Mouse (Mus musculus) thymus, postnatal 36 days (tissue): Measurements from ENCODE around the gene Cst3.

Experiments used
- DNase-seq, 2 experiments: peaks; one replicate each; pipeline ENCODE4 v3.0.0; 2022; ENCODE audit warnings: mixed read lengths in 2 of 2

Cst3 gene

DNA sequence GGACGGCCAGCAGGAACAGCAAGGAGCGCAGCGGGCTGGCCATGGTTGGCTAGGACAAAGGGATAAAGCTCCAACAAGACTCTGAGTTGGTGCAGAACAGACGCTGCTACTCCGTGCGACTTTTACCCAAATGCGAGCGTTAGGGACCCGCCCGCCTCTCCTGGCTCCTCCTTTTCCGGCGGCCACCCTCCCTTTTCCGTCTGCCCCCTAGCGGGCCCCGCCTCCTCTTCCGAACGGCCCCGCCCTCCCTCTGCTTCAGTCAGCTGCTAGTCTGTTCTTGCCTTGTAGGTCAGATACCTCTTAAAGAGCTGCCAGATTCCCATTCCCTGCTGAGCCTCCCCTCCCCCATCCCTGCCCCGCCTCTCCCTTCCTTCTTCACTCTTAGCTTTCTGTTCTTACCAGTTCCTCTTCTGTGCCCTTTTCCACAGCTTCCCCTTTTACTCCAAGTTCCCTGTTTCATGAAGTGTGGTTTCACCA is at the start of gene Cst3:
Cst3 (minus strand) TSS at position 358 of the 477 bp plus-strand sequence.
- peak; percentile 90 for DNase-seq

DNA sequence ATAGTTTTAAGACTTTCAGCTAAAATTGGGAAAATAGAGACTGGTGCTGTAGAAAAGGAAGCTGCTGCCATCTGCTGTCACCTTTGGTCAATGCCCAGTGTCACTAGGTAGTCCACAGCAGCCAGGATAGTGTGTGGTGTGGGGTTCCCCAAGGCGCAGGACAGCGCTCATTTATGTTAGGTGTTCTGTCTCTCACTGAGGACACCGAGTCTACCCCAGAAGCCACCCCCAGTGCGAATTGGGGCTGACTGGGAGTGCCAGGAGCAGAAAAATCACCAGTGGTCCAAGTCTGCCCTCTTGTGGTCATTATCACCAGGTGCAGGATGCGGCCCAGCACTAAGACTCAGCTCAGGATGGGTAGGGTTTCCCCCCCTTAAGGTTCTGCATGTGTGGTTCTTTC is 26.8 kb upstream of the Cst3 start:
- peak; percentile 33 to 37 for DNase-seq

DNA sequence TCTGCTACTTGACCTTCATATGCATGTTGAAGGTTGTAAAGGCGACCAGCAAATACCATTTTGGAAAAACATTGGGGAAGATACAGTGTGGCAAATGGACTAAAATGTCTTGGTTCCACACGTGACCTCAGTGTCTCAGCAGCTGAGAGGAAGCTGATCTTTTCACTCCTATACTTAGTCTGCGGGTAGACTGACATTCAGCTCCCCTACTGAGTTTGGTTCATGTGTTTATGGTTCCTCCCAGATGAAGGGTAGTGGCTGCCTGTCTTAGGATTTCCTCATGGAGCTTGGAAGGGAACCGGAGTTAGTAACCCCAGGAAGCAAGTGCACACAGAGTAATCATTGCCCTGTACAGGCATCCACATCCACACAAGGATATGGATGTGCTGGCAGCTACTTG is 24.8 kb upstream of the Cst3 start:
- no peak for DNase-seq

DNA sequence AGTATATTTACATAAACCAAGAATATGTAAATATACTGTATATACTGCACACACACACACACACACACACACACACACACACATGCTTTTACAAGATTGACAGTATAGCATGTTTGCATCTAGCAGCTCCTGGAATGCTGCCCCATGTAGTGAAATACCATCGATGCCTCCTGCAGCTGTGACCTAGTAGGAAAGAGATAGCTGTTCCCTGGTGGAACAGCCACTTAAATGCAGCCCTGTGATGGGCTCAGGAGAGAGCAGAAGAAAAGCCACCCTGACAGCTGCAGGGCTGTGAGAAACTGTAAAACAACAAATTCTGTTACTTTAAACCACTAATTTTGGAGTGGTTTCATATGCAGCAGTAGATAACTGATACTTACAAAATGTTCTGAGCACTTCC is 20.7 kb upstream of the Cst3 start:
- no peak for DNase-seq

DNA sequence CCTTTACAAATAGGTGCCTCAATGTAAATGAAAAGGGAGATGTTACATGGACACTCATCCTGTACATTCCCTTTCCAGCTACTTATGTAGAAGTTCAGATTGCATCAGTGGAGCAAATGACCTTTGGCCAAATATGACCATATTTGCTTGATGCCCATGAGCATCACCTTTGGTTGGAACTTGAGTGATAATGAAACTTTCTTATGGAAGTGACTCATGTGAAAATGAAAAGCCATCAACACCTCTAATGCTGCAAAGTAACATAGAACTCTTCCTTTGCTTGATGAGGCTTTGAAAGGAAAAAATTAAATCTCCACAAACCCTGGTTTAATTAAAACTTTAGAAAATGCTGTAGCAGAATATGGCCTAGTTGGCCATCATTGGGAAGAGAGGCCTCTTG is 17.6 kb upstream of the Cst3 start:
- DNase-seq, result no peak

DNA sequence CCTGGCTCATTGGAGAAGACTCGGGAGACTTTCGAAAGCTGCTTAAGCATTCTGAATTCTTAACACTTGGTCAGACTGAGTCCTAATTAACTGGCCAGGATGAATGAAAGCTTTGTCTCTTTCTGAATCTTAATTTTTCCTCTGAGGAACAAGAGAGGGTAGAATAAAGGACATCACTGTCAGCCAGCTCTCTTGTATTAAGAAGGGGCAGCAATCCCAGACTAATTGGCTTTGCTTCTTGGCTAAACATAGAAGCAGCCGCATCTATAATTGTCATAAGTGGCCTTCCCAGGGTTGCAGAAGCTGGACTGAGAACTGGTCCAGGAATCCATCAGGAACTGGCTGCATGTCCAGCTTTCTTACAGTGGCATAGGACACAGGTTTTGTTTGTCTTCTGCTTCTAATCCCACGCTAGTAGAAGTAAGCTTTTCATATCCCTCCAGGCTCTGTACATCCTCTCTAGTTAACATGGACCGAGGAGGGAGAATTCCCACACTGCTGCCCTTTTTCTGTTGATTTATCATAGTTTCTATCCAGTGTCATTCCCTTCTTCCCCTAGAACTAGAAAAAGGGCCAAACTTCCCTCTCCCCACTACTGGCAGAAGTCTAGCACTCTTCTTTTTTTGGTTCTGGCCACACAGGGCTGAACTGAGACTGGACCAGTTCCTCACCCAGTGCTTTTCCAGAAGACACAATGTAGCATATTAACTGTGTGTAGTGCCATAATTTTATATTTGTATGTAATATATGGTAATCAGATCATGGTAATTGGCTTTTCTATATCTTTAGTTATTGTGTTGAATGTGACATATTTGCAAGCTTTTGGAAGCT is 14.7 kb upstream of the Cst3 start:
- no peak for DNase-seq

DNA sequence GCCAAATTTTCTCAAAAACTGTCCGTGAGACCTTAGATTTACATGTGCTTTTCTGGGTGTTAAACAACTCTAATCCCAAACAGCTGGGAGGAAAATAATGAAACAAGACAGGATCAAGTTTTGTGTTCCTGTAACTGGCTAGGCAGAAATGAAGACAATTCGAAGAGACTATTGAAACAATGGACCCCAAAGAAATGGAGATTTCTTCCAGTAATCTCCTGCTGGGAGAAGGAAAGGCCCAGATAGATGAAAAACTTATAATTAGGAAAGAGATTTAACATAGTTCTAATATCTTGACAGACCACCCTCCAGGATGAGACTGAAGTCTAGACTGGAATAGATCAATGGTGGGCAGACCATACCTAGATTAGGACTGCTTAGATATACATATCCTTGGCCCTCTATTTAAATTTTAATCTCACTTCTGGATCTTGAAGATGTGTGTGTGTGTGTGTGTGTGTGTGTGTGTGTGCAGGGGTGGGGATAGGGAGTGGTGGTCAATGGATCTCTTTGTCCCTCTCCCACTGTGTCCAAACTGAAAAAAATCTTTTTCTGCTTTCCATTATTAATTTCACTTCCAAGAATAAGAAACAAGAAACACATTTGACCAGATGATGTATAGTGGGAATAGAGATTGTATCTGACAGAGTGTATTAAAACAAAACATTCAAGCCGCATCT is 14.0 kb upstream of the Cst3 start:
- no peak for DNase-seq

DNA sequence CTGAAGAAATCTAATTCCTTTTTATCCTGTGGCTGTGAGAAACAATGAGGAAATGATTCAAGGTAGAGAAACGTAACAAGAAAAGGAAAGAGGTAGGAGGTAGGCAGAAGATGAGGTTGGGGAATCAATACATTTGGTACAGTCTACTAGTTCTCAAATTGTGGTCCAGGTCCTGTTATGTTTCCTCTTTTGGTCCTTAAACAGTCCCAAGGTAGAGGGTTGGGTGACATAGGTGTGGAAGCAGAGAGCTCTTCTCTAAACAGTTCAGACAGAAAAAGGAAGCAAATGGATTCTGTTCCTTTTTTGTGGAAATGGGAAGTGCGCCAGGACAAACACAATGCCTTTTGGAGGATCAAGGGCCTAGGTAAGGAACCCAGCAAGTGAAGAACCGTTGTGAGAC is 13.4 kb upstream of the Cst3 start:
- no peak for DNase-seq

DNA sequence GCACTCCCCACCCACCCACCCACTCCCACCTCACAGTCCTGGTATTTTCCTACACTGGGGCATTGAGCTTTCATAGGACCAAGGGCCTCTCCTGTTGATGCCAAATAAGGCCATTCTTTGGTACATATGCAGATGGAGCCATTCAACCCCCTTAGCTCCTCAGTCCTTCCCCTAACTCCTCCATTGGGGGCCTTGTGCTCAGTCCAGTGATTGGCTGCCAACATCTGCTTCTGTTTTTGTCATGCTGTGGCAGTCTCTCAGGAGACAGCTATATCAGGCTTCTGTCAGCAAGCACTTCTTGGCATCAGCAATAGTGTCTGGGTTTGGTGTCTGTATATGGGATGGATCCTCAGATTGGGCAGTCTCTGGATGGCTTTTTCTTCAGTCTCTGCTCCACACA is 9.2 kb upstream of the Cst3 start:
- no peak for DNase-seq

DNA sequence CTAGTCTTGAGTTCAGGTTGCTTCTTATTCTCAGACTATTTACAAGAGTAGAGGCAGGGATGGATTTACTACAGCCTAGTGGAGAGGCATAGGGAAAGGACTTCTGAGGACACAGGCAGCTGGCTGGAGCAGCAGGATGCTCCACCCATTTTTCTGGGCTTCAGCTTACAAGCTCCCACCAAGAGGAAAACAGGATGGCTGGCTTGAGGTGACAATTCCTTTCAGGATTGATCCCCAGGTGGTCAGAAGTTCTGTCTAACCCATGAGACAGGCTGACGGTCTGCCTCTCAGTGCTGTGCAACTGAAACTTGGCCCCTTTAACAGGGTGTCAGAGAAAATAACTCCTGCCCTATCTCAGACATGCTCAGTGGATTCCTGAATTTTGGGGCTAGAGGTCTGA is 3.7 kb upstream of the Cst3 start:
- DNase-seq, result no peak

DNA sequence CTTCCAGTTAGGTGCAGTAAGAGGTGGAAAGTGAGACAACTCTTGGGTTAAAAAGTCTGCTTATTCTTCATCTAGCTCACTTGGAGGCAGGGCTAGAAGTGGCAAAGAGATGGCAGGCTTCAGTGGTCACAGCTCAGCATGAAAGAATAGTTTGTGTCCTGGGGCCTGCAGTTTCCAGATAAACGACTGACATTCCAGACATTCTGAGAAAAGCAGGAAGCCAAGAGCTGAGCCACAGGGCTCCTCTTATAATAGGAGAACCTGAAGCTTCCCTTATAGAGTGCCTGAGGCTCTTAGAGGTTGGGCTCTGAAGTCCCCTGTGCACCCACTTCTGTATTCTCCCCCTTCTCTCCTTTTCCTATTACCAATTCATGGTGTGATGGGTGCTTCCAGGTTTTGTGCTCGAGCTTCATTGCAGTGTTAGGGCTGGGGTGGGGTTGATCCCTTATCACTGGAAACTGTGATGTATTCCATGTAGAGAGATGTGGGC is 3.2 kb upstream of the Cst3 start:
- no peak for DNase-seq

DNA sequence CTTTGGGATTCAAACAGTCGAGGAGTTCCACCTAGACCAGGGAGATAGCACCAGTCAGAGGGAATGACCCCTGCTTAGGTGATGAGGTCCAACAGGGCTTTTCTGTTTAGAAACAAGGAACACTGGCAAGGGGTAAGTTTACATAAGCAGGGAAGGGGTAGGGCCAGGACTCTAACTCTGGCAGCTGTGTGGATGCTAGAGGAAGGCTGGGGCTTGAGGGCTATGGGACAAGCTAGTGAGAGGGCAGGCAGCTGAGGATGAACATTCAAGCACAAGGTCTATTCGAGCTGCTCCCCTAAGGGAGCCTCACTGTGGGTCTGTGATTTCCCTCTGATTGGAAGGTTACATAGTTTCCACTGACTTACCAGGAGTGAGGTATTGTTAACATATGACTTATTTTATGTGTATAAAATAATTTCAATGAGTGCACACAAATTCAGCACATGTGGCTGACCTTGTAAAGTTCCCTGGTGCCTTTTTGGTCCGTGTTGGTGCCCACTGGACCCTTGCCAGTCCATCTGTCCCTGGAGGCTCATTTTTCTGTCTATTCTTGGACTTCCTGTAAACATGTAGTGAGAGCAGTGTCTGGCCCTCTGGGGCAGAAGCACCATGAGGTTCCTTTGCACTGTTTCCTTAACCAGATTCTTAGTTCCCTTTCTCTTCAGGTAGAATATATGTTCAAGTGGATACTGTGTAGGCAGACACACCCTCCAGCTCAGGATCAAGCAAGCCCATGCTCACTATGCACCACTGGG is 1.7 kb upstream of the Cst3 start:
- DNase-seq, result no peak

DNA sequence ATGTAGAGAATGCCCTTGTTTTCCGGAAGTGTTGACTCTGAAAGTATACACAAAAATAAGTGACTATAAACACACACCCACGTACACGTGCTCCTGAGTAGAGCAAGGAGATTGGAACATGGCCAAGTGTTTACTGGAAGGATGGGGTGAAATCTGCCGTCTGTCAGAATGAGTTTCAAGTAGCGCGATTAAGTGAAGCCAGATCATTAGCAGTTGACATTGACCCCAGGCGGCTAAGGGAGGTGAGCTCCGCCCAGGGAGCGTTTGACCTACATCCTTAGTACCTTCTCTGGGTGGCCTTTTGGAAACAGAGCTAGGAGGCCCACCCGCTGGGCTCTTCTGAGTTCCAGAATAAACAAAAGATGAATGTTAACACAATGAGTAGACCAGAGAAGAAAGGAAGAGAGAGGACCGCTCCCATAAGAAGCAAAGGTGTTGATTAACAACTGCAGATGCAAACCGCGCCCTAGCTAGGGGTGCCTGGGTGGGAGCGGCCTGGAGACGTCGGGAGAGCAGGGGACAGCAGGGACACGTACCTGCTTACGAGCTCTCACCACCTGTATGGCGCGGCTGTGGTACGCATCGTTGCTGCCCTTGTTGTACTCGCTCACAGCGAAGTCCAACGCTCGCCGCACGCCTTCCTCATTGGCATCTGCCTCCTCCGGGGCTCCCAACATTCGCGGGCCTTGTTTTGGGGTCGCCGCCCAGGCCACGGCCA is 716 bp downstream of the Cst3 start:
- no peak for DNase-seq

DNA sequence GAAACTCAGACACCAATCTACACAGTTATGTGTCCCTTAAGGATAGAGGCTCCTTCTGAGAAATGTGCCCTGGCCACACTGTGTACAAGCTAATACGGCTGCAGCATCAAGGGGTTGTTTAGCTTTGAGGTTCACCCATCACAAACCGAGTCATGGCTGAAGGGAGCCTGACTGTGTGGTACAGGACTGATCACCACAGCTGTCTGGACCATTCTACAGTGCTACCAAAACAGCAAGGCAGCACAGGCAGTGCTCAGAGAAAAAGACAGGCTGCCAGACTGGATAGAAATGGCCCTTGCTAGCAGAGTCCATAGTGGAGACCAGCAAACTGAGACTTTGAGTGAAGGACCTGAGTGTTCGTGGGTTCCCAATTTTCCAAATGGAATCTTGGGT is 1.3 kb downstream of the Cst3 start:
- no peak for DNase-seq

DNA sequence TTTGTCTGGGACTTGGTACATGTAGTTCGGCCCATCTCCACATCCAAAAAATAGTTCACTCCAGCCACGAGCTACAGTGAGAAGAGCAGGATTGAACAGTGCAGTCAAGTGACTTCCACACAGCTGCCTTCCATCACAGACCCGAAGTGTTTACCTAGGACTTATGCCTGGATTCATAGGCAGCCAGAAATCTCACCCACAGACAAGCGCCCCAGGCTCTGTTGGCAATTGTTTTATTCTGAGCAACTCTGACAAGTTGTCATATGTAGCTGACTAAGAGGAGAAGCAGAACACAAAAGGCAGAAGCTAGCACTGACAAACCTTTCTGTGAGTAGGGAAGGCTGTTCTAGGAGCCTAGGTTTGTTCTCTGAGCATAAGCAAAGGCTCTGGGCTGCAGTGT is 2.6 kb downstream of the Cst3 start:
- no peak for DNase-seq

DNA sequence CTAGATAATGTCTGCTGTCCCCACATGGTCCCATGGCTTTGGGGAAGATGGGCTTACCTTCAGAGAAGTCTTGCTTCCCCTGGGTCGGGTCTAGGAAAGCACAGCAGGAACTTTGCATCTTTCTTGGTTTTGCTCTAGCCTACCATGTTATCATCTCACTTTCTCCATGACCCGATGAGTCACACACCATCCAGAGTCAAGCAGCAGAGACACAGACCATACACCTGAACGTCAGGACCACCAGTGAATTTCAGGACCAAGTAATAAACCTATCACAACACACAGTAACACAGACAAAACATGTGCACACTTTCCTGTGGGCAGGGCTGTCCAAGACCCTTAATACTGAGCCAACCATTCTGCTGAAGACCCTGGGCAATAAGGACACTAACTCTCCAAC is 5.0 kb downstream of the Cst3 start:
- DNase-seq, result no peak

DNA sequence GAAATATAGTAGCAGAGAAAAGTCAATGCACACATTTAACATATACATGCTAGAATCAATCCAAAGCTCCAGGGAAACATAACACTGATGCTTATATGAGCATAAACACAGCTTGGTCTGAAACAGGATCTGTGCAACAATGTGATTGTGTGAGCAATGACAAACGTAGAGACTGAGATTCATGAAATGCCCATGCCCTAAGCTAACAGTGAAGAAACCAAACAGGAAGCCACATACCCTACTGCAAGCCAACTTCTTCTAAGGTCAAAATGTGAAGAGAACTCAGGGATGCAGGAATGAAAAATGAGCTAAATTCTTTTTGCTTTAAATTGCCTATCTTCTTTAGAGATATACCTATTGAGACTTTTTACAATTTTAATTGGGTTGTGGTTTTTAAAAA is 6.5 kb downstream of the Cst3 start:
- DNase-seq, result no peak

DNA sequence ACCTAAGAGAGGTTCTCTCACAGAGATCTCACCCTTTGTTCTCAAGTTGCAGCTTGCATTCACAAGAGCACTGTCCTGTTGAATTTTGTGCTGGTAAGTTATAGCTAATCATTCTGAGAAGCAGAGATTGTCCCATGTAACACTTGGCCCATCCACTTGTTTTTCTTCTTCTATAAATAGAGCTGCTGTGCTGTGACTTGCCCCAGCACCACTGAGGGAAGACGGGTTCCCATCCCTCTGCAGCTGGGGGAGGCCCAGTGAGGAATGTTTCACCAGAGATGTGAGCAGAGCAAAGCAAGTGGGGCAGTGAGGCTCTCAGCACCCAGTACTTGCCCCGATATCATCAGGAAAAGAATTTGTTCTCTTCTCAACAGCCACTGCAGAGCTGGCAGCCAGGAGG is 10.5 kb downstream of the Cst3 start, which contains the start of gene 9230104L09Rik:
9230104L09Rik (minus strand) TSS at position 73 of the 400 bp plus-strand sequence.
- DNase-seq, result no peak

DNA sequence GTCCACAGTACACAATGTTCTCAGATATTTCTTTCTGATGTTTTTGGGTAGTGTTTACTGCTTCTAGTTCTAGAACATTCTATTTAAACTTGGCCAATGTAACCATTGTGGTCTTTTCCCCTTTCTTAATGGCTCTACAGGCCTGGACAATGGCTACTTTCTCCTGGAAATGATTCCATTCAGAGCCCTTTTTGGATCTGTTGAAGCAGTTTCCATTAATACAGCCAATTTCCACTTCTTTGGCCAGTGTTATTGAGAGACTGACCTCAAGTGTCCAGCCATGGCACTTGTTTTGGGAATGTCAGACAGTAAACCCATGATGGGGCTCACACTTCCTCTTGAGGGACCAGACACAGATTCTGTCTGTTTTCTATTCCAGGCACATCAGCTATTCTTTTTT is 13.8 kb downstream of the Cst3 start:
- no peak for DNase-seq

DNA sequence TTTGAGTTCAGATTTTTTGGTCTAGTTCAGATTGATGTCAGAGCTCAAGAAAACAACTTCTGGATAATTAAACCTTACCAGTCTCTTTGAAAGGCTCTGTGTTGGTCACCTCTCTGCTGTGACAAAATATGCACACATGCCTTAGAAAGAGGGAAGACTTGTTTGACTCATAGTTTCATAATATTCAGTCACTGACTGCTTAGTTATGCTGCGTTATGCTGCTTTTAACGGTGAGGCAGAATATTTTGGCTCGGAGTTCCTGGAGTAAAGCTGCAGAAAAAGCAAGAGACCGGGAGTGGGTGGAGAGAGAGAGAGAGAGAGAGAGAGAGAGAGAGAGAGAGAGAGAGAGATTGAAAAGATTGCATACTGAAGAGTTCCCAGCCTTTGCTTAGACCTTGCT is 14.5 kb downstream of the Cst3 start:
- no peak for DNase-seq

DNA sequence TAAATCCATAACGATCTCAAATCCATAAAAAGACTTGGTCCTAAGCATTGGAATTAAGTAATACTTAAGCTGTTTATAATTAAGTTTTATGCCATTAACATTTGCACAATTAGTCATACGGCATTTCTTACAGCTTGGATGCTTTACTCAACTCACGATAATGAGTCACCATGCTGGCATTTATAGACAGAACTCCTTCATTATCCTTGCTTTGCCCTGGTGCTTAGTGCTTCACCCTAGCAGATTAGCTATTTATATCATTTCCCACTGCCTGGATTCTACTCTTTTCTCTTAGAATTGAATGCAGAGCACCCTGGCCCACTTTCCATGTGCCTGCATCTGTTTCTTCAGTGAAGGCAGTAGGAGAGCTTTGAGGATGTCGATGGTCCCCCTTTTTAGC is 18.0 kb downstream of the Cst3 start:
- no peak for DNase-seq

DNA sequence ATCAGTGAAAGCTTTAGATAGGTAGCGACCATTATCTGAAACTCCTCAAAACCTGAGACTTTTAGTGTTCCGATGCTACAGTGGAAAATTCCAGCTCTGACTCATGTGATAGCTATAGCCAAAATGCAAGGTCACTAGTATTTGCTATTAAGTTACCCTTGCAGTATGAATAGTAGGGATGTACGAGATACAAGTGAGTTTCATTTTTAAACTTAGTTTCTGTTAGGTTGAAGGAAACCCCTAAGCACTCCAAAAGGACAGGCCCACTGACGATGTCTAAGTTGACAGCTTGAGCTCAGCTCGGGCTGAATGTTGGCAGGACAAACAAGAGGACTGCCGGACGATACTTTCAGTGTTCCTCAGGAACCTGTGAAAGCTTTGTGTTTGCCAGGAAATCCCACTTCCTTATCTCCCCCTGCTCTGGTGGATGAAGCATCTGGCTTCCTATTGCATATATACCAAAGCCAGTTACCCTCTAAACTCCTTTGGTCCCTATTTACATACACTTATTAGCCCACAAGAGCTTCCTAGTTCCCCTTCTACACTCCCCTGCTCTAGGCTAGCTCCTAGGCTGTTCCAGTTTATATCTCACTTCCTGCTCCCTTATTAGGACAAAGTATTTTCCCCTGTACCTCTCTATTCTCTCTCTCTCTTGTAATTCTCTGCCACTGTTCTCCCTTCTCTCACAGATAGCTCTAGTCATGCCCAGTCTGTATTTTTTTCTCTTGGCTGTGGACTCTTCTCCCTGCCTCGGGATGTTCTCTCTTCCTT is 18.7 kb downstream of the Cst3 start:
- no peak for DNase-seq
